Mouse (Mus musculus) layer of hippocampus, adult 2 months (tissue): ENCODE data around the gene Lrrc56. TPM values are rescaled to one million over a fixed set of nuclear protein-coding genes. Genes with fewer than 3 reads are reported as not detected.

Source experiments
- DNase-seq, 2 experiments: peaks; one replicate each; pipeline ENCODE4 v3.0.0; 2022; ENCODE audit warnings: low spot score in 2 of 2
- H3K27ac ChIP-seq: fragments of 200-600 bp; 2 replicates; pipeline ENCODE4 v1.8.1; 2022
- H3K4me3 ChIP-seq: fragments of 200-600 bp; 2 replicates; pipeline ENCODE4 v1.8.1; 2022; ENCODE audit warnings: mild to moderate bottlenecking
- CTCF ChIP-seq: fragments of 200-600 bp; conservative IDR thresholded peaks from 2 replicates; pipeline ENCODE4 v1.8.1; 2022; ENCODE audit warnings: antibody characterized with exemption, mild to moderate bottlenecking, moderate library complexity
- total RNA-seq, 2 experiments: library from RNA; stranded (reverse); gene quantifications; 2 replicates each; pipeline ENCODE4 v1.2.3; 2021

The Lrrc56 gene
- total RNA-seq, 2 experiments from 2014 or later: 4.5 to 5.7 TPM

DNA sequence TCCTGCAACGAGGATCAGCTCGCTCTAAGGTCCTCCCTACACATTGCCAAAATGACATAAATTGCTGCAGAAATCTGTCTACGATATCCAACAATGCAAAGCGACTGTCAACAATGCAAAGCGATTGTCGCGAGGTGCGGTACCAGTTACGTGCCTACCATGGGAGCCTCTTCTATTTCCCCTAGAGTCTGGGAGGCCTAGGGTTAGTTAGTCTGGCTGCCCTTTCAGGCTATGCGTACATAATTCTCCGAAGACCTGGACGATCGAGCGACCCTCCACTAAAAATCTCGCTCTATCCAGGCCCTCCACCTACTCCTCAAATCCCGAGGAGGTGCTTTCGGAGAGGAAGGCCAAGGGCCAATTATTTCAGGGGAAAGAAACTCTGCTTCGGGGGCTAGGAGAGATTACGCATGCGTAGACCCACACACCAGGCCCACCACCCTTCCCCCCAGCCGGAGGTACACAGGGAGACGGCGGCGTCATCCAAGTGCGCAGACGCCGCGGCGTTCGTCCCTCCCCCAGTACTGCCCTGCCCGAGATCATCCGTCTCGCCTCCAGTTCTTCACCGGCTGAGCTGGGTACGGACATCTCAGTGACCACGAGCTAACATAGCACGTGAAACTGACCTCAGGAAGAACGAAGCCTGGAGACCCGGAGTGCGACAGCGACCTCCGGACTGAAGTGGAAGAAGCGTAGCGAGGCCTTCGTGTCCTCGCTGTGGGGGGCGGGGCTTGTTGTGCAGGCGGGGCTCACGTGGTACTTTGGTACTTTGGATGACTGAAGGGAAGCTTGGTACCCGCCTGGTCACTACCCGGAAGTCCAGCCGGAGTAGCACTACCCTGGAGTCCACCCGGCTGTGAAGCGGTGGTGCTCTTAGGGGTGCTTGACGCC is 21.6 kb upstream of the Lrrc56 start, which contains the start of gene Rnh1:
Rnh1 (minus strand) TSS at position 742 of the 891 bp plus-strand sequence.
- peak; percentile 92 to 94 for DNase-seq
- H3K4me3 ChIP-seq: peak within 1 kb of the TSS; percentile 80
- H3K27ac ChIP-seq: peak within 1 kb of the TSS; percentile 99
- TF ChIP-seq CTCF: no peak

DNA sequence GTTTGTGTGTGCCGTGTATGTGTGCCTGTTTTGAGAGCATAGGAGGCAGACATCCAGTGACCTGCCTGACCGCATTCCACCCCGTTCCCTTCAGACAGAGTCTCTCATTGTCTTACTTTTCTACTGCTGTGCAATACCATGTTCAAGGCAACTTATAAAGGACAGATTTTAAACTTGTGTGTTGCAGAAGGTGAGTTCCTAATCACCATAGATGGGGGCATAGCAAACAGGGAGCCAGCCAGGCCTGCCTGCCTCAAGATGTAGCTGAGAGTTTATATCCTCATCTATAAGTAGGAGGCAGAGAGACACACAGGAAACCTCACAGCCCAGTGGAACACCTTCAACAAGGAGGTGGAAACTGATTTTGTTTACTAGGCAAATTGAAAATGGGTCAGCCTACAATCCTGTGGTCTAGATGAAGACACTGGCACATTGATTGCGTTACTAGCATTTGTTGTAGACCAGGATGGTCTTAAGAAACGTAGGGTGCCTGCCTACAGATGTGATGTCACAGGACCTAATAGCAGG is 20.6 kb upstream of the Lrrc56 start:
- TF ChIP-seq CTCF: no peak
- H3K27ac ChIP-seq: peak overlapping the region; percentile 99
- peak overlapping the region; percentile 80 for H3K4me3 ChIP-seq
- DNase-seq: peak in 1 of 2 experiments; percentile 7

DNA sequence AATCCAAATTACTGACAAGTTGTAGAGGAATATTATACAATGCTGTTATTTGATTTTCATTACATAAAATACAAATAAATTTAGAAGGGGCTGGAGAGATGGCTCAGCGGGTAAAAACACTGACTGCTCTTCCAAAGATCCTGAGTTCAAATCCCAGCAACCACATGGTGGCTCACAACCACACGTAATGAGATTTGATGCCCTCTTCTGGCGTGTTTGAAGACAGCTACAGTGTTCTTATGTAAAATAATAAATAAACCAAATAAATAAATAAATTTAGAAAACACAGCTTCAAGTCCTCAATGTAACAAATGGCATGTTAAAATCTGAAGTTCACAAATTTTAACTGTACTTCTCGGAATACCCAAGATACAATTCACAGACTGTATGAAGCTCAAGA is 18.9 kb upstream of the Lrrc56 start:
- peak in 1 of 2 experiments; percentile 5 for DNase-seq
- no peak overlapping the region for H3K27ac ChIP-seq
- H3K4me3 ChIP-seq: no peak overlapping the region
- TF ChIP-seq CTCF: peak; percentile 50

DNA sequence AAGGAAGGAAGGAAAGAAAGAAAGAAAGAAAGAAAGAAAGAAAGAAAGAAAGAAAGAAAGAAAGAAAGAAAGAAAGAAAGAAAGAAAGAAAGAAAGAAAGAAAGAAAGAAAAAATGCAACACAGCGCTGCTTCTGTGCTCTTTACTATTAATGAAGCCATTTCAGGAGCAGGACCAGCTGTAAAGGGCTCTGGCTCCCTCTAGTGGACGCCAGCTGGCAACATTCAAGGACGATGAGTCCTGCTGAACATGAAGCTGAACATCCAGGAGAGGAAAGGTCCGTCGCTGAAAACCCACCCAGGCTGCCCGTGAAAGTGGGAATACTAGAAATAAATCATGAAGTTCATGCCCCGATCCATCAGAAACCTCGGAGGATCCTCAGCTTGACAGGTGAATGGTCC is 17.8 kb upstream of the Lrrc56 start:
- Histone ChIP-seq H3K27ac (no peak overlapping the region), H3K4me3 (no peak overlapping the region)
- peak; percentile 87 to 89 for DNase-seq
- TF ChIP-seq CTCF: peak; percentile 88

DNA sequence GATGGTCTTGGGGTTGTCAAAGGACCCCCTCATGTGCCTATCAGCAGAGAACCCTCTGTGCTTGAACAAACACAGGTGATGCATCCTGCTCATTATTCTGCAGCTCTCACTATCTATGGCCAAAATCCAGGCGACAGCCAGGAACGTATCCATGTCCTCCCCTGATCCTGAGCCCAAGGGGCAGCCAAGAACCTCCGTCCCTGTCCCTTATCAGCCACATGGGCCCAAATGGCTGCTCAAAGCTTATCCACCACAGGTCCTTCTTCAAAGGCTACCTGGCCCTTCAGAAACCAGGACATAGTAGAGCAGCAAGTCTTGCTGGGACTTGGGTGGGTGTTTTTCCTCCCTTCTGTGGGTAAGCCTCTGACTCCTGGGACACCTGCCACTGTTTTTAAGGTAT is 5.8 kb upstream of the Lrrc56 start:
- H3K4me3 ChIP-seq: no peak overlapping the region
- no peak for TF ChIP-seq CTCF
- H3K27ac ChIP-seq: no peak overlapping the region
- DNase-seq: no peak

GRCm38 (mm10) chr7:141188733-141189132 is 5.2 kb upstream of the Lrrc56 start:
- Histone ChIP-seq H3K27ac (no peak overlapping the region), H3K4me3 (no peak overlapping the region)
- TF ChIP-seq CTCF: no peak
- DNase-seq: no peak

DNA sequence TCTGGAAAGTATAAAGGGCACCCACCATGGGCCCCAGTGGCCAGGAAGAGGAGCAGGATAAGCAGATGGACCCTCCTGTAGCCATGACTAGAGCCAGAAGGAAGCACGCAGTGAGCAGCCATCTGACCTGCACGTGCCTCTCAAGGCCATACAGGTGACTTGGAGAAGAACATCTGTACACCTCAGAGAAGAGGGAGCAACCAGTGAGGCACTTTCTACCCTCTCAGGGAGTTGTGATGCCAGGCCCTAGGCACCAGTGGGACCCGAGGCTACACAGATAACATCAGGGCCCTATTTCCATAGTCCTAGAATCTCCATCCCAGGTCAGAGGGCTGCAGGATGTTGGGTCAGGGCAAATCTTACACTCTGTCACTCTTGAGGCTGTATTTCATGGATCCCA is 3.7 kb upstream of the Lrrc56 start:
- no peak for TF ChIP-seq CTCF
- H3K27ac ChIP-seq: no peak overlapping the region

DNA sequence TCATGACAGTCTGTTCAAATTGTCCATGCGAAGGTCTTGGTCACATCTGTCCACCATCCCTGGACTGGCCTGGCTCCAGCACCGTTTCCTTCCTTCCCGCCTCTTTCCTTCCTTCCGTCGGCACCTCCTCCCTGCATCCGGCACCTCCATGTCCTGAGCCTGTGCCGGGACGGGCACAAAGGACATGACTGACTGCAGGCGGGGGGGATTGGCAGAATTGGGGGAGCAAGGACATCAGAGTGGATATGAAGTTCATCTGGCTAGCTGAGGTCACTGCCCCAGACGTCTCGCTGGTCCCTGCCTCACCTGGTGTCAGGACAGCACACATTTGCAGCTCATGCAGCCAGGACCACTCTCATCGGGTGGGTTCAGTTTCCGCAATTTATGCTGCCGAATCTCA is 2.9 kb upstream of the Lrrc56 start:
- no peak overlapping the region for H3K27ac ChIP-seq
- DNase-seq: no peak

More for the DNA sequence above, 3.7 kb upstream of the Lrrc56 start:
- H3K4me3 ChIP-seq: no peak overlapping the region
- DNase-seq: no peak

GRCm38 (mm10) chr7:141191796-141192685 is 1.9 kb upstream of the Lrrc56 start:
- TF ChIP-seq CTCF: no peak
- no peak overlapping the region; the same call in 1 of the 2 replicates for H3K27ac ChIP-seq
- H3K4me3 ChIP-seq: no peak overlapping the region
- no peak for DNase-seq

More for the DNA sequence above, 2.9 kb upstream of the Lrrc56 start:
- no peak for TF ChIP-seq CTCF
- H3K4me3 ChIP-seq: no peak overlapping the region

DNA sequence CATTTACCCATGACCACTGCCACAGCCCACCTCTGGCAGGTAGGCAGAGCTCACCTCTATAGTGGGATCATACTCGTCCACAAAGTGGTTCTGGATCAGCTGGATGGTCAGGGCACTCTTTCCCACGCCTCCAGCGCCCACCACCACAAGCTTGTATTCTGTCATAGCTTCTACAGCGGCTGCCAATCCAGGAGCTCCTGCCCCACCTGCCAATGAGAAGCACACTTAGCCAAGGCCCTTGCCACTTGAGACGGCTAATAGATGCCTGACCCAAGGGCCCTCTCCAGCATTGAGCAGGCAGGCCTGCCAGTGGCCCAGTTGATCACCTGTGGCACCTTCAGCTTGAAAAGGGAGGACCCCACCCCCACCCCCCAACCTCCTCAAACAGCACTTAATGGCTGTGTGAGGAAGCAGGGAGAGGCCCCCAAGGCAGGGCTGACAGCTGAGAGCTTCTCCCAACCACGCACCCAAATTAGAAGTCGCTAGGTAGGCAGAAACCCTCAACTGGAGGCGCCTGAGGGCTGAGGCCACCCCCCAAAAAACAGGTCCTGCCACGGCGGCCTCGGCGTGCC is 1.1 kb upstream of the Lrrc56 start:
- no peak for TF ChIP-seq CTCF
- Histone ChIP-seq H3K4me3 (peak overlapping the region; percentile 93), H3K27ac (peak overlapping the region; percentile 91)
- no peak for DNase-seq

DNA sequence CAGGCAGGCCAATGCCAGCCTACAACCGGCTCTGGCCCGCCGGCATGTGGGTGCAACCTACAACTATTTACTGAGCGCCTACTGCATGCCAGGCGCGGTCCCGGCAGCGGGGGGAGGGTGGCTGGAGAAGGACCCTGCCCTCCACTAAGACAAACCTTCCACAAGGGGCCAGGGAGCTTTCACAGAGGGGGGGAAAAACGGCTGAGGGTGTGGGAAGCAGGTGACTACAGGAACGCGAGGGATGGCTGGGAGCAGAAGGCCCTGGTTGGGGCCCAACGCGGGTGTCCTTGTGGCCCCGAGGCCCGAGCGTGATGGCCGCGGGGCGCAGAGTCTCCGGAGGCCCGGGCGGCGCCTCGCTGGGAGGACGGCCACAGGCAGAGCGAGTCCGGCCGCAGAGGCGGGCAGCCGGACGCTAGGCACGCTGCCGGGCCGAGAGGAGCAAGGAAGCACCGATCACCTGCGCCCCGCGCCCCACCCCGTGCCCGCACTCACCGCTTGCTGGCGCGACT is 555 bp upstream of the Lrrc56 start:
- TF ChIP-seq CTCF: no peak
- Histone ChIP-seq H3K27ac (peak overlapping the region; percentile 91), H3K4me3 (peak overlapping the region; percentile 93)
- no peak for DNase-seq

GRCm38 (mm10) chr7:141194409-141194808 is 452 bp downstream of the Lrrc56 start:
- no peak for TF ChIP-seq CTCF
- Histone ChIP-seq H3K4me3 (peak overlapping the region; percentile 76), H3K27ac (peak overlapping the region; percentile 85)
- DNase-seq: no peak
